Mouse (Mus musculus): ENCODE measurements around the gene Serpind1.

Gene Serpind1

DNA sequence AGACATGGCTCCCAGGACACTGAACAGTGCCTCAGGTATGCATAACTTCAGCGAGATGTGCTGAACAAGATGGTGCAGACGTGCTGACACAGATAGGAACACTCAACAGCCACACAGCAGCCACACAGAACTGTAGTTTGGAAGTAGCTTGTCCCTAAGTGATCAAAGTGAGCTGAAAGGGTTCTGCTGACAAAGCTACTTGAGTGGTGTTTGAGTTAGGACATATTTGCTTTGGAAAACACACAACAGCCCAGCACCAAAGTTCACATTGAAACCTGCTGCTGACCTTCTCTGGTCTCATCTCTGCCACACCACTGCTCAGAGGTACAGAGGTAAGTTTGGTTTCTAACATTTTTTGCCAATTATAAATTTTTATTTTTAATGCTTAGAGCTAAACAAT is at the start of gene Serpind1:
Gene Serpind1 (plus strand): TSS at position 256 of the 400 bp plus-strand sequence.
- DNase-seq (ENCODE audit: low spot score) = no peak

DNA sequence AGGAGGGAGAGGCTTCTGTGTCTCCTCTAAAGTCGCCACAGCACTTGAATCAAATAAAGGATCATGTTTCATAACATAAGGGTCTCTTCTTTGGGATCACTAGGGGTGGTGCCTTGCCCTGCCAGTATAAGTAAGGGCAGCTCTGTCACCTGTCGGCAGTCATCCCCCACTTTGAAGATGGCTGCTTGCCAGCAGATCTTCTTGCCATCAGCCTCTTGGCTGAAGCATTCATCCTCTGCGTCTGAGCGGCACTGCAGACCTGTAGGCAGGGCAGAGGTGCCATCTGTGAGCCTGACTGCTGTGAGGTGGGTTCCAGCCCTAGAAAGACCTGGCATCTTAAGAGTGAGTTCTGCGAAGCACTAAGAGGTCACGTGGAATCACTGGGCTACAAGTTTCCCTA is 48.0 kb upstream of the Serpind1 start:
- DNase-seq (ENCODE audit: low spot score) = no peak

DNA sequence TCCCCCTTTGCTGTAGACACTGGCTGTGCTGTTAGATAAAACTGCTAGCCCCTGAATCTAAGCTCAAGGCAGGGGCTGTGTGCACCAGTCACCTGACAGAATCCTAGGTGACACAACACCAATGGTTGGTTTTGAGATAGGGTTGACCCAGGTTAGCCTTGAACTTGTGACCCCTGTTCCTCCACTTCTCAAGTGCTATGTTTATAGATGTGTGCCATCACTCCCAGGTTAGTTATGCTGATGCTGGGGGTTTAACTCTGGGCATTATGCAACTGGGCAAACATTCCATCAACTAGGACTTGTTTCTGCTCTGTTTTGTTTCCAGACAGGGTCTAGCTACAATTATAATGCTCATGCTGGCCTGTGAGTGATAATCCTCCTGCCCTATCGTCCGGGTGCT is 44.1 kb upstream of the Serpind1 start:
- no peak for DNase-seq (ENCODE audit: low spot score)

DNA sequence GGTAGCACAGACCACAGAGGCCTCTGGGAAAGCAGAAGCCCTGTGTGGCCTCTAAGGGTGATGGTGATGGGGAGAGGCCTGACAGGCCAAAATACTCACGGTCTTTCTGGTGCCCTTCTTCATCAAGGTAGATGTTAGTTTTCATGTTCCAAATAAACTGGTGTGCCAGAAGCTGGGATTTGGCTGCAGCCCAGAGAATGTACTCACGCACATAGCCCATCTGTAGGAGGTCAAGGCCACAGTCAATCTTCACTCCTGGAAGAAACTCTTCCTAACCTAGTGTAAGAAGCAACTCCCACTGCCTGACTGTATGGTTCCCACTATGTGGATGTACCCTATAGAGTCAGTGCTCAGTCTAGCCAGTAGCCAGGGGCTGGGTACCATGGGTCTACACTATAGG is 40.2 kb upstream of the Serpind1 start:
- no peak for DNase-seq (ENCODE audit: low spot score)

DNA sequence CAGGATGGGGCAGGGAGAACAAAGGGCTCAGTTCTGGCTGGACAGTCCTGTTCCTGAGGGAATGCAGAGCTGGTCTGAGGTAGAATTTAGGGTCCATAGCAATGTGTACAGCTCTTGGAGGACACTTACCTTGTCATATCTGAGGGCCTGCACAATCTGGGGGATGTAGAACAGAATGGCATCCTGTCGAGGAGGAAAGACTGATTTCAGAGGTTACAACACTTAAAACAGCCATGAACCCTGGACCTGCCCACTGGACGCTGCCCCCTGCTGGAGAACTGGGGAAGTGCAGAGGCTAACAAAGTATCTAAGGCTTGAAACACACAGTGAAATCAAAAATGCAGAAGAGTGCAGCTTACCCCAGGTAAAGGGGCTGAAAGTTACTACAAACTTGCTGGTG is 38.4 kb upstream of the Serpind1 start:
- DNase-seq (ENCODE audit: low spot score) = peak; percentile 37

DNA sequence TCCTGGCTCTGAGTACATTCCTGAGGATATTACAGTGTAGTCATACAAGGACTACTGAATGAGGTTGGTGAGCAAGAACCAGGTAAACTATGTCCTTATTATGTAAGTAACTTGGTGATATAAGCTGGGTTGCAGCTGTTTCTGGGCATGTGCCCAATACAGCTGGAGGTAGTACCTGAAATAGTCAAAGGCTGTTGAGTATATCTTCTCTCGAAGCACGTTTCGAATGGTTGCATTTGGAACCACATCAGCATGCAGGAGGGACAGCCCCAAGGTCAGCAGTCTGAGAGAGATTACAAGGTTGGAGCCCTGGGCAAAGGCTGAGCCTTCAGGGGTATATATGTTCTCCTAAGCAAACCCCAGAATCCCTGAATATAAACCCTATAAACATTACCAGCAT is 30.4 kb upstream of the Serpind1 start:
- no peak for DNase-seq (ENCODE audit: low spot score)

DNA sequence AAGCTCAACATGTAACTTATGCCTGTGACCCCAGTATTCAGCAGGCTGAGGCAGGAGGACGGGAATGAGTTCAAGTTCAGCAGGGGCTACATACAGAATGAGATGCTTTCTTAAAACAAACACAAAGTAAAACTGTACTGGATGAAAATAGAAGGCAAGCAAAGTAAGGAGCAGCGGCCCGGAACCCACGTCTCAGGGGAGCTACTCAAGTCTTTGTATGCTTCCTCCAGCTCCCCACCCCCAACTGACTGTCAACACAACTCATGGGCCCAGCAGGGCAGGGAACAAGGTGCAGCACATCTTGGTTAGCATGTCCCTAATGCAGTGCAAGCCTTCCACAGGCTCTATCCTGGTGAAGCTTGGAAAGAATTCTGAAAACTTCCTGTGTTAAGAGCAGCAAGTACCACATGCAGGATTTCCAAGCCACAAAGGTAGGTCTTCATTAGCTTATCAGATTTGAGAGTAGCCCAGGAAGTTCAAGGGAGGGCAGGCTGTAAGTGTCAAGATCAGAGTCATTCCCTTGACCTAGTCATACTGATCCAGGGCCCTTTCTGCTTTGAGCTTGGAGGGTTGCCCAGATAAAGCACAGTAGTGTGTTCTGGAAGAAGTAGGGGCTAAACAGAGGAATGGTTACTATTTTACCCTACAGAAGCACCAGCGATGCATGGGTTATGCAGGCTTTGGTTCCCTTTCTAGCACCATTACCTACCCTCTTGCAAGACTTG is 27.5 kb upstream of the Serpind1 start:
- no peak for DNase-seq (ENCODE audit: low spot score)

DNA sequence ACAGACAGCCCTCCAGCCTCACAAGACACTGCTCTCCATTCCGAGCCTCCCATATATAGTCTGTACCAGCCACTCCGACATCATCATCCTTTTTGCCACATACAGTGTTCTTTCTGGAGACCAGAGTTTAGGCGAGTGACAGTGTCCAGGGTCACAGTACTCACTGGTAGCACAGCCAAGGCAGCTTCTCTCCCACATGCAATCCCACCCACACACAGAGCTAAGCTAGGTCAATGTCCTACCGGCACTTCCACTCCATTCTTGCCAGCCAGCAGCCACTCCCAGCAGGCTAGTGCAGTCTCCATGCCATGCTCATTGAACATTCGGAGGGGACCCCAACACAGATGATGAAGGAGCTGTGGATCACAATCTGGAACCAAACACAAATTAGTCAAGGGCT is 23.7 kb upstream of the Serpind1 start:
- no peak for DNase-seq (ENCODE audit: low spot score)

DNA sequence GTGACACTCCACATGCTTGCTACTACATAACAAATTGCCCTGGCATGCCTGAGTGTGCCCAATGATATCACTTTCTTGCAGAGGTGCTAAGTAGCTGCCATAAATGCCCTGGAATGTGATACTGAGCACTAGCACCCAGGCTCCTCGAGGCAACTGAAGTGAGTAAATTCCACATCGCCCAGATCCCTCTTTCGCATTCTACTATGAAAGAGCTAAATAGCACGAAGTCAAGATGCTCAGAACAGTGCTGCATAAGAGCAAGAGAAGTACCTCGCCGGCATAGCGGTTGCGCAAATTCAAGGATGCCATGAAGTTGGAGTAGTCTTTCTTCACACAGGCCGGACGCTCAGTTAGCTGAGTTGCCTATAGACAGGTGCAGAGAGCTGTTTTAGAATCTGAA is 22.1 kb upstream of the Serpind1 start:
- no peak for DNase-seq (ENCODE audit: low spot score)

DNA sequence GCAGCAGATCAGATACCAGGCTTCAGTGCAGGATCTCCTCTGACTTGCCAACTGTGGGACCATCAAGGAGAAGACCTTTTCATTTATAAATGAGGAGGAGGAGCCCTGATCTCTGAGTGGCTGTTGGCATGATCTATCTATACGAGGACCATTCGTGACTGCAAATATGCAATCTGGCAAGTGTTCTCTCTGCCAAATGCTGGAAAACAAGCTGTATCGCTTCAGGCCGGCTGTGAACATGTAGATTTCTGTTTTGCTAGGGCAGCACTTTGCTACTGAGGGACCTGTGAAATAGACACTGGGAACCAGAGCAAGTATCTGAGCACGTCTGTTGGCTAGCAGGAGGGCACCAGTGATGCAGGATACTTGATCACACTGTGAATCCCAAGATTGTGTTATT is 18.6 kb upstream of the Serpind1 start:
- DNase-seq (ENCODE audit: low spot score) = no peak

DNA sequence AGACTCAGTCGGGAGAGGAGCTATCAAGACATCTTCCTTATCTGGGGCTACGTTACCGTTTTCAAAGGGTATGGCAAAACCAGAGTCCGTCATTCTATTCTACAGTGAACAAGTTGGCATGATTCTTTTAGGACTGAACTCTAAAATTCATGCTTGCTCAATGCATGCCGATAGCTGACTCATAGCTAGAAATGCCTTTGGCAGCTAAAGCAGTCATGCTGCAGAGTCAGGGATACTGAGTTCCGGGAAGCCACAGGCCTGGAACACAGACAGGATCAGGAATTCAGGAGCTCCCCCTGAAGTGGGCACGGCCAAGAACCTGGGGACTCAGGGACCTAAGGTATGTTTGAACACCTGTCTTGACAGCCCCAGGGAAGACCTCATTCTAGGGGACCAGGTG is 14.6 kb upstream of the Serpind1 start:
- no peak for DNase-seq (ENCODE audit: low spot score)

DNA sequence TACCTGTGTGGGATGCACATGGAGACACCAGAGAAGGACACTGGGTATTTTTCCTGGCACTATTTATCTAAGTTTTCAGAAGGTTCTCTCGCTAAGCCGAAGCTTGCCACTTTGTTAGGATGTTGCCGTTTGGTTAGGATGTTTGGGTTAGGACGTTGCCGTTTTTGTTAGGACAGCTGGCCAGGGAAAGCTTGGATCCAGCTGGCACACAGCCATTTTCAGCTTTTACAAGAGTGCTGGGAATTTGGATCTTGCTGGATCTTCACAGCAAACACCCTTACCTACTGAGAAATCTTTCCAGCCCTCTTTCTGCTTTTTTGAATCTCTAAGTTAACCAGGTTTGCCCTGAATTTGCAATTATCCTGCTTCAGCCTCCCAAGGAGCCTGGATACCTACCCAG is 9.7 kb upstream of the Serpind1 start:
- no peak for DNase-seq (ENCODE audit: low spot score)

DNA sequence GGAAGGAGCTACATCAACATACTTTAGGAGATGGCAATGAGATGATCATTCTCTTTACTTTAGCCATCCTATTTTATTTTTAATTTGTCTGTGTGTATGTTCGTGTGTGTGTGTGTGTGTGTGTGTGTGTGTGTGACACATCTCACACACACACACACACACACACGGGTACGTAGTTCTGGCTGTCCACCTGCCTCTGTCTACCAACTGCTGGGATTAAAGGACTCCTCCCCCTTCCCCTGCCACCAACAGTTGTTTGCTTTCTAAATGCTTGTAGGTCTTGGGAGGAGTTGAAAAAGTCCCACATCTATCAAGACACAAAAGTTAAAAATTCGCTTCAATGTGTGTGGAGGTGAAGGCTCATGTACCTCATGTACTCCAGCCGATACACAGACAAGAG is 6.4 kb upstream of the Serpind1 start:
- DNase-seq (ENCODE audit: low spot score) = no peak

DNA sequence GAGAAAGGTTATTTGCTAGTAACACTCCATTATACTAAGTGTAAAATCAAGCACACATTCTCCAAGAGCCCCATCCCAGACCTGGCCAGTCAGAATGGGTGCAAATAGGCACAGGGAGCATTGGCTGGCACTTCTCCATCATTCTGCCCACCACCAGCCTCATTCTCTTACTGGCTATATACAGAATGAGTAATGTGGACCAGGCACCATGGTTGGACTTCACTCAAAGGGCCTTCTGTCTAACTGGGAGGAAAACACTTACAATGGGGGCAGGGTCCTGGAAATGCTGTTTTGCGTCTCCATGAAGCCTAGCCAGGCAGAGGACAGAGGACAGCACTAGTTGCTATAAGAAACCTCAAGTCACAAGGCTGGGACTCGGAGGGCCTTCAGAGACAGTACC is 5.1 kb upstream of the Serpind1 start:
- no peak for DNase-seq (ENCODE audit: low spot score)

DNA sequence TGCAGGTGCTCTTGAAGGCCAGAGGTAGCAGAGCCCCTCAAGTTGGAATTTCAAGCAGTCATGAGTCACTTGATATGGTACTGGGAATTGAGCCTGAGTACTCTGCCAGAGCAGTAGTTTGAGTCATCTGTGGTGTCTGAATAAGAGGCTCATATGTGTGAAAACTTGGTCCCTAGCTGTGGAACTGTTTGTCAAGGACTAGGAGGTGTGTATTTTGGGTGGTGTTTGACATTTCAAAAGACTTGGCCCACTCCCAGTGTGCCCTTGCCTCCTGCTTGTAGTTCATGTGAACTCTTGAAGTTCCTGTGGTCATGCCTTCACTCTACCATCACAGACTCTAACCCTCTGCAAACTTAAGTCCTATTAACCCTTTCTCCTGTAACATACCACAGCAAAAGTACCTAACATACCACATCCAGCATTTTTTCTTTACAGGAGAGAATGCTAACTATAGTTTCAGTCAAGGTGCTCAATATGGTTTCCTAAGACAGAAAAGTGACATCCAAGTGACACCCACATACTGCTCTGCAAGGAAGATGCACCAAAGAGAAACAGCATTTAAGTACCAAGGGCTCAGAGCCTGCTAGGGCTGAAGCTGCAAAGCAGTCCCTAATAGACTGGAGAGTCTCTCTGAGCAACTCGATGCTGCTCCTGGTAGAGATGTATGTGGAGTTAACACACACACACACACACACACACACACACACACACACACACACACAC is 1.2 kb upstream of the Serpind1 start:
- DNase-seq (ENCODE audit: low spot score) = no peak

DNA sequence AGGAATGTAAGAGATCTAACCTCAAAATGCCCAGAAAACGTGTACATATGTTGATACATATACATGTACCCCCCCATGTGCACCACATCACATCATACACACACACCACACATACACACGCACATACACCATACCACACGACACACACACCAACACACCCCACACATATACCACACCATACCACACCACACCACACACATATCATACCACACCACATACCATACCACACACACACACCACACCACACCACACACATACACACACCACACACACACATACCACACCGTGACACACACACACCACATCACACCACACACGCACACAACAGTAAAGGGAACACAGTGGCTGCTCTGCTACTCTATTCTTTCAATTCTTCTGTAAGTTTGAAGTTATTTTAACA is 684 bp downstream of the Serpind1 start:
- DNase-seq (ENCODE audit: low spot score) = no peak

DNA sequence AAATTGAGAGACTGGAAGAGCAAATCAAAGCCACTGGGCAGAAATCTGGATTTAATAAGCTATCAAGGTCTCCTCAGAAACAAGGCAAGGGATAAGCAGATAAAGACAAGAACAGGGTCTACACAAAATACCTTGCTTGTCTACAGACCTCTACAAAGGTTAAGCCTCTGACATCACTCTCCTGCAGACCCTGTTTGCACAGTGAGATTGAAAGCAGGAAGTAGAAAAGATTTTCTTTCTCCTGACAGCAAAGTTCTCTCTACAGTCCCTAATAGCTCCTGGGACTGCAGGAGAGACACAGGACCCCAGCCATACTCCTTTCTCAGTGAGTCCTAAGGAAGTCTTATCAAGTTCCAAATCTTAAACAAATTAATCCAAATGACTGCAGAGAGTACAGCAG is 3.4 kb downstream of the Serpind1 start:
- DNase-seq (ENCODE audit: low spot score) = no peak

DNA sequence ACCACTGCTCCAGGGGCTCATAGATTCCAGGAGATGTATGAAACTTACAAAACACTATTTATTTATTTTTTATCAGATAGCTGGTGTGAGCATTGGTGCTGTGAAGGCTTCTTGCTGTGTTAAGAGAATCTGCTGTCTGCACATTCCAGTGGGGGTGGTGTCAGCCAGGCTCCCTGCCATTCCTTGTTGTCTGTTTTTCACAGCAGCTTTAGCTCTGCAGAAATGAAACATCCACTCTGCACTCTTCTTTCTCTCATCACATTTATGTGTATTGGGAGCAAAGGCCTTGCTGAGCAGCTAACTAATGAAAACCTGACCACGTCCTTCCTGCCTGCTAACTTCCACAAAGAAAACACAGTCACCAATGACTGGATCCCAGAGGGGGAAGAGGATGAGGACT is 4.9 kb downstream of the Serpind1 start:
- DNase-seq (ENCODE audit: low spot score) = no peak

DNA sequence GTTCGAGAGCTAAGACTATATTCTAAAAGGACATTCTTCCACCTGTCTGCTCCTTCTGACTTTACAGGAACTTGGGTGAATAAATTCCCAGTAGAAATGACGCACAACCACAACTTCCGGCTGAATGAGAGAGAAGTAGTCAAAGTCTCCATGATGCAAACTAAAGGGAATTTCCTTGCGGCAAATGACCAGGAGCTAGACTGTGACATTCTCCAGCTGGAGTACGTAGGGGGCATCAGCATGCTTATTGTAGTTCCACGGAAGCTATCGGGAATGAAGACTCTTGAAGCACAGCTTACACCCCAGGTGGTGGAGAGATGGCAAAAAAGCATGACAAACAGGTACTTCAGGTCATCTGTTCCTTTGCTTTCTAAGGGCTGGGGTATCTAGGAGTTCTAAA is 8.5 kb downstream of the Serpind1 start:
- DNase-seq (ENCODE audit: low spot score) = no peak

DNA sequence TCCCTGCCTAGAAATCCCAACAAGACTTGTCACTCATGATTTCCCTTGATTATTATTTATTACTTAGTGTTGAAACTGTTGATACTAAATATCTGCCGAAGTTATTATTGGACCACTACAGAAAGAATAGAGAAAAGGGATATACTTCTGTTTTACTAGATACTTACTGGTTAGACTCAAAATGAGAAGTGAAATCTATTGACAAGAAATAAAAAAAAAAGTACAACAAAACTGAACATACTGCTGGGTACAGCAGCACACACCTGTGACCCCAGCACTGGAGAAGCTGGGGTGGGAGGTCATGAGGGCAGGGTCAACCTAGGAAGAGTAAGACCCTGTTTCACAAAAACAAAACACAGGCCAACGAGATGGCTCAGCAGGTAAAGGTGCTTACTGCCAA is 9.5 kb downstream of the Serpind1 start:
- DNase-seq (ENCODE audit: low spot score) = no peak

DNA sequence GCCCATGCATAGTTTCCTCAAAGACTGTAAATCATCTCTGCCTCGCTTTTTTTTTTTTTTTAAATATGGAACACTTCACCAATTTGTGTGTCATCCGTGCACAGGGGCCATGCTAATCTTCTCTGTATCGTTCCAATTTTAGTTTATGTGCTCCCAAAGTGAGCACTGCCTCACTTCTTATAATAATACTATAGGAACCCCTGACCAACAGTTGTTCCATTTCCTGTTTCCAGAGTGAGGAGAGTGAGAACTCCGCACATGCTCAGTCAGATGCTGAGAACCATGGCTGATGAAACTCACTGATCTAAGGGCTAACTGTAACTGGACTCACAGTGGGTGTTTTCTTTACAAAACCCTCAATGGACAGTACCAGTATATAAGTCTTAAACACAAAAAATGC is 10.7 kb downstream of the Serpind1 start:
- no peak for DNase-seq (ENCODE audit: low spot score)

DNA sequence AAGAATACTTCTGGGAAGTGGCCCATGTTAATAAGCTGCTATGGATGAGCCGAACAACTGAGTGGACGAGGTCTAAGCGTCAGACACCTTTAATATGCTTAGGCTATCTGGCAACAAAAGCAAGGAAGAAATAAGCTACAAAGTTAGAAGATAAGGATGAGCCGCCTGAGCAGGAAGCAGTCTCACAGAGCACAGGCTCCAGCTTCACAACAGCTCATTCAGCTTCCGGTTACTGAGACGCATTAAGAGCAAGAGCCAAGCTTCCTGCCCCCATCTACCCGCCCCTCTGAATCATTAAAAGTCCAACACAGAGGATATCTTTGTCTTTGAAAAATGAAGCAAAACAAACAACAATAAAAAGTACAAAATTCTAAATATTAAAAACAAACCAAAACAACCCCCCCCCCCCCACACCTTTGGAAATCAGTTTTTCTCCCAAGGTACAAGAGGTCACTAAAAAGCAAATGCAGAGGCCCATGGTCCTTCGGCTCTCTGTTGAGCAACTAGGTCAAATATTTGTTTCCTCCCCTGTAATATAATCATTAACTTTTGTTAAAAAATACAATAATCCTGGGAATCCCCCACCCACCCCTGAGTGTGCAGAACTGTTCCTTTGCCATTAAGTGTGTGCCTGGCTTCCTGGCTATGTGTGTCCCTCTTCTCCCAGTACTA is 14.1 kb downstream of the Serpind1 start:
- no peak for DNase-seq (ENCODE audit: low spot score)

DNA sequence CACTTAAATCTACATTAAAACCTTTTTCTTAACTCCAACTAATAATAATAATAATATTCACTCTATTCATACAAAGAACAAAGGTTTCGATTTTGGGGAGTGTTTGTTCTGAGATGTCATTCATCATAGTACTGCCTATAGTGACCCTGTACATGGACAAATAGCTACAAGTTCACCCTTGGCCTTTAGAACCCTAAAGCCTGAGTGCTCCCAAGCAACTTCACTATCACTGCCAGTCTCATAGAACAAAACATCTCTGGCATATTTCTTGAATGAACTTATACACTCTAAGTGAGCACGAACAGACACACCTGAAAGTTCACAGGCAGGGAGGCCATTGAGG is 14.6 kb downstream of the Serpind1 start:
- DNase-seq (ENCODE audit: low spot score) = no peak

DNA sequence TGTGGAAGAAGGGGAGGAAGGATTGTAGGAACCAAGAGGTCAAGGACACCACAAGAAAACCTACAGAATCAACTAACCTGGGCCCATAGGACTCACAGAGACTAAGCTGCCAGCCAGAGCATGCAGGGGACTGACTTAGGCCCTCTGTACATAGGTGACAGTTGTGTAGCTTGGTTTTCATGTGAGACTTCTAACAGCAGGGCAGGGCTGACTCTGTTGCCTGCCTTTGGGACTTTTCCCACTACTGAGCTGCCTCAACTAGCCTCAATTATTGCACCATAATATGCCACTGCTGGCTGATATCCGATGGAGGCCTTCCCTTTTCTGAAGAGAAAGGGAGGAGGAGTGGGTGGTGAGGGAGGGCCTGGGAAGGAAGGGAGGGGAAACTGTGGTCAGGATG is 15.6 kb downstream of the Serpind1 start:
- no peak for DNase-seq (ENCODE audit: low spot score)

Measured in urinary bladder, postnatal 10 days (tissue).